Mouse (Mus musculus) intestine, embryonic 14.5 days (tissue): ENCODE data around the gene Ccdc85b. TPM values are rescaled to one million over a fixed set of nuclear protein-coding genes. Genes with fewer than 3 reads are reported as not detected.

Source experiments
- ATAC-seq: fragments of 200-750 bp; cut with Nextera tagmentation; replicated peaks from 2 replicates; pipeline ENCODE4 v1.8.0; 2017; ENCODE audit warnings: low read depth, moderate number of reproducible peaks, moderate TSS enrichment, moderate library complexity; ENCODE audit not compliant: low FRiP score, low TSS enrichment
- DNase-seq: peaks from one replicate; pipeline ENCODE4 v3.0.0-alpha.2; 2018; ENCODE audit warnings: low spot score
- H3K27ac ChIP-seq: fragments of 300-500 bp; sonication (generic); 2 replicates; pipeline ENCODE4 v1.5.1; 2014; ENCODE audit warnings: low read depth, mild to moderate bottlenecking, control low read depth
- H3K27me3 ChIP-seq: fragments of 300-500 bp; sonication (generic); replicated peaks from 2 replicates; pipeline ENCODE4 v1.6.1; 2014; ENCODE audit warnings: low read length, control low read depth; ENCODE audit not compliant: control insufficient read depth, insufficient read depth
- H3K36me3 ChIP-seq: fragments of 300-500 bp; sonication (generic); 2 replicates; pipeline ENCODE4 v1.6.1; 2014; ENCODE audit warnings: low read length, control low read depth; ENCODE audit not compliant: control insufficient read depth, insufficient read depth
- H3K4me1 ChIP-seq: fragments of 300-500 bp; sonication (generic); replicated peaks from 2 replicates; pipeline ENCODE4 v1.6.1; 2014; ENCODE audit warnings: low read length, control low read depth, mixed read lengths; ENCODE audit not compliant: control insufficient read depth, insufficient read depth
- H3K4me2 ChIP-seq: fragments of 300-500 bp; sonication (generic); 2 replicates; pipeline ENCODE4 v1.6.1; 2014; ENCODE audit warnings: low read length
- H3K4me3 ChIP-seq: fragments of 300-500 bp; sonication (generic); 2 replicates; pipeline ENCODE4 v1.5.1; 2014; ENCODE audit warnings: low read depth, low read length, control low read depth, mixed read lengths
- H3K9ac ChIP-seq: fragments of 300-500 bp; sonication (generic); 2 replicates; pipeline ENCODE4 v1.6.1; 2014; ENCODE audit warnings: mild to moderate bottlenecking, low read length
- H3K9me3 ChIP-seq: fragments of 300-500 bp; sonication (generic); 2 replicates; pipeline ENCODE4 v1.6.1; 2016; ENCODE audit warnings: low read length, control low read depth; ENCODE audit not compliant: control insufficient read depth
- WGBS: fragments of 180-500 bp; shearing (Covaris S2); extraction: QIAGEN DNeasy Blood & Tissue Kit; methylation state at CpG from one replicate; pipeline ENCODE4 v1.1.7; 2014; 5-methylcytosine and 5-hydroxymethylcytosine counted together
- polyA plus RNA-seq: library from polyadenylated mRNA; unstranded; fragments of >200 nt; fragmentation: Nextera tagmentation; extraction: Ambion mirVana; gene quantifications from 2 replicates; pipeline ENCODE4 v1.2.1, GENCODE M21; 2014

Ccdc85b gene
- polyA plus RNA-seq, 1 experiment from 2014 or later = 7.1 TPM

GRCm38 (mm10) chr19:5419630-5420029 is 38.1 kb downstream of the Ccdc85b start:
- H3K9me3 ChIP-seq = no peaks in the 10 kb centered on the region
- H3K27ac ChIP-seq = no peak overlapping the region
- no peak overlapping the region for H3K4me3 ChIP-seq
- ATAC-seq = no peak
- no peaks in the 10 kb centered on the region for H3K27me3 ChIP-seq
- no peak for DNase-seq
- H3K4me2 ChIP-seq = no peak overlapping the region
- peaks cover 7% of the 10 kb centered on the region for H3K4me1 ChIP-seq
- WGBS = 86% methylated on average over 9 of the region's 9 CpGs
- peaks cover 32% of the 10 kb centered on the region for H3K36me3 ChIP-seq
- no peak overlapping the region for H3K9ac ChIP-seq

- Histone ChIP-seq H3K9me3 (no peaks in the 10 kb centered on the region), H3K36me3 (peaks cover 32% of the 10 kb centered on the region), H3K27me3 (no peaks in the 10 kb centered on the region), H3K4me2 (no peak overlapping the region), H3K4me3 (no peak overlapping the region), H3K4me1 (peaks cover 7% of the 10 kb centered on the region), H3K27ac (no peak overlapping the region), H3K9ac (no peak overlapping the region)
- no peak for ATAC-seq
- 88% methylated on average over 8 of the region's 8 CpGs for WGBS
- no peak for DNase-seq
Observed at GRCm38 (mm10) chr19:5418750-5419466, 38.8 kb downstream of the Ccdc85b start.

- H3K4me1 ChIP-seq = no peaks in the 10 kb centered on the region
- H3K4me2 ChIP-seq = no peak overlapping the region
- ATAC-seq (no peak), DNase-seq (no peak)
- 68% methylated on average over 2 of the region's 2 CpGs for WGBS
- no peak overlapping the region for H3K9ac ChIP-seq
- no peaks in the 10 kb centered on the region for H3K36me3 ChIP-seq
- no peaks in the 10 kb centered on the region for H3K27me3 ChIP-seq
- H3K27ac ChIP-seq = no peak overlapping the region
- no peak overlapping the region for H3K4me3 ChIP-seq
- no peaks in the 10 kb centered on the region for H3K9me3 ChIP-seq
Observed at GRCm38 (mm10) chr19:5414534-5414957, 43.1 kb downstream of the Ccdc85b start.

- H3K27ac ChIP-seq = no peak overlapping the region
- no peaks in the 10 kb centered on the region for H3K4me1 ChIP-seq
- WGBS = 74% methylated on average over 4 of the region's 4 CpGs
- H3K9me3 ChIP-seq = no peaks in the 10 kb centered on the region
- no peak overlapping the region for H3K4me3 ChIP-seq
- no peaks in the 10 kb centered on the region for H3K36me3 ChIP-seq
- H3K4me2 ChIP-seq = no peak overlapping the region
- DNase-seq = no peak
- no peak overlapping the region for H3K9ac ChIP-seq
- ATAC-seq = no peak
- H3K27me3 ChIP-seq = no peaks in the 10 kb centered on the region
Observed at GRCm38 (mm10) chr19:5413840-5414239, 43.9 kb downstream of the Ccdc85b start.

DNA sequence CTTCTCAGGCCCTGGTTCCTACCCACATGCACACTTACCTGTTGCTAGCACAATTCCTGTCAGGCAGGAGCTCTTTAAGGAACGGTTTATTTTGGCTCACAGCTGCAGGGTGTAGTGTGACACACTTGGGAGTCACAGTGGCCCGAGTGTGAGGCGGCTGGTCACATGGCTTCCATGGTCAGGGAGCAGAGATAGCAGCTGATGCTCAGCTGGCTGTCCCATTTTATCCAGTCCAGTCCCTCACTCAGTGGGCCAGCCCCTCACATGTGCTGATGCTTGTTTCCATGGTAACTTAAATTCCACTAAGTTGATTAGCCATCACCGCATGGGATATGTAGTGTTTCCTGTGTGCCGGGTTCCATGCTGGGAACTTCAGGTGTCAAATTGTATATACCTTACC is 45.7 kb downstream of the Ccdc85b start:
- ATAC-seq = no peak
- H3K36me3 ChIP-seq = no peaks in the 10 kb centered on the region
- H3K4me1 ChIP-seq = 0 out of 2 replicates have a peak, but pooled peaks cover 9% of the 10 kb centered on the region
- H3K27me3 ChIP-seq = no peaks in the 10 kb centered on the region
- no peak overlapping the region for H3K27ac ChIP-seq
- no peak for DNase-seq
- no peaks in the 10 kb centered on the region for H3K9me3 ChIP-seq
- H3K4me2 ChIP-seq = no peak overlapping the region
- 67% methylated on average over 5 of the region's 5 CpGs for WGBS
- H3K9ac ChIP-seq = no peak overlapping the region
- H3K4me3 ChIP-seq = no peak overlapping the region

- no peak overlapping the region for H3K4me2 ChIP-seq
- H3K9me3 ChIP-seq = no peaks in the 10 kb centered on the region
- ATAC-seq (no peak), DNase-seq (no peak)
- 90% methylated on average over 5 of the region's 5 CpGs for whole genome bisulfite sequencing
- no peak overlapping the region for H3K27ac ChIP-seq
- H3K27me3 ChIP-seq = no peaks in the 10 kb centered on the region
- 0 out of 2 replicates have a peak, but pooled peaks cover 9% of the 10 kb centered on the region for H3K4me1 ChIP-seq
- no peak overlapping the region for H3K9ac ChIP-seq
- no peaks in the 10 kb centered on the region for H3K36me3 ChIP-seq
- no peak overlapping the region for H3K4me3 ChIP-seq
Observed at GRCm38 (mm10) chr19:5410641-5411040, 47.1 kb downstream of the Ccdc85b start.

GRCm38 (mm10) chr19:5409068-5409467 is 48.6 kb downstream of the Ccdc85b start:
- no peak for ATAC-seq

DNA sequence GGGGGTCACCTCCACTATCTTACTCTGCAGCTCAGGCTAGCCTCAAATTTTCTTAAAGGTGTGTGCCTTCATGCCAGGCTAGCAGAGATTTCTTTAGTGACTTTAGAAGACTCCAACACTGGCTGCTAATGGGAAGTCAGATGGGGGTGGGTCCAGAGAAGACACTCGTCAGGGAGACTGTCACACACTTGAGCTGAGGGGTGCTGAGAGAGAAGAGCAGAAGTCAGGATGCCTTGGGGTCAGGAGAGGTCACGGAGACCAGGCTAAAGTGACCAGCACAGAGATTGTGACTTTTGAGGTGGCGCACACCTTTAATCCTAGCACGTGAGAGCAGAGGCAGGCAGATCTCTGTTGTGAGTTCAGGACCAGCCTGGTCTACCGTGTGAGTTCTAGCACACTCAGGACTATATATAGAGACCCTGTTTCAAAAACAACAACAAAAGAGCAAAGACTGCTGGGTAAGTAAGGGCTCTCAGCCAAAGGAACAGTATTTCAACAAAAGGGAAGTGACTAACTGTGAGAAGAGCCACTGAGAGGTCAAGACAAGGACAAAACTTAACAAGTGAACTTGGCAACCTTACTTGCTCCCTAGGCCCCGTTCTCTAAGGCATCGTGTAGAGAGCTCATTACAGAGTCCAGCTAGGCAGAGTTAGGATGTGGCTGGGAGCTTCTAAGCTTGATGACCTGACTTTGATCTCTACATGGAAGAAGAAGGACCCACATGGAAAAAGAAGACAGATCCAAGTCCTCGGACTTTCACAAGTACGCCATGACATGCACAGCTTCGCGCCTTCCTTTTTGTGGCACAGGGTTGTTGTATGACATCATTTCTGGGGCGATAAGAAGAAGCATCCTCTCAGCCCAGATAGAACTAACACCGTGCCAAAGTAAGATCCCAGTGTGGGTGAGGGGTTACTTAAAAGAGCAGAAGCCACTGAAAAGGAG is 49.4 kb downstream of the Ccdc85b start:
- H3K4me1 ChIP-seq = 0 out of 2 replicates have a peak, but pooled peaks cover 9% of the 10 kb centered on the region
- H3K27ac ChIP-seq = no peak overlapping the region
- no peak overlapping the region for H3K4me3 ChIP-seq
- WGBS = 89% methylated on average over 13 of the region's 13 CpGs
- no peak overlapping the region for H3K9ac ChIP-seq
- no peak for ATAC-seq
- no peaks in the 10 kb centered on the region for H3K36me3 ChIP-seq
- DNase-seq = no peak
- H3K27me3 ChIP-seq = no peaks in the 10 kb centered on the region
- H3K9me3 ChIP-seq = no peaks in the 10 kb centered on the region
- H3K4me2 ChIP-seq = peak overlapping the region; percentile 58

More at GRCm38 (mm10) chr19:5409068-5409467, 48.6 kb downstream of the Ccdc85b start:
- Histone ChIP-seq H3K9me3 (no peaks in the 10 kb centered on the region), H3K9ac (no peak overlapping the region), H3K4me3 (no peak overlapping the region), H3K27me3 (no peaks in the 10 kb centered on the region), H3K36me3 (no peaks in the 10 kb centered on the region), H3K4me2 (no peak overlapping the region), H3K4me1 (0 out of 2 replicates have a peak, but pooled peaks cover 9% of the 10 kb centered on the region), H3K27ac (no peak overlapping the region)
- DNase-seq = no peak
- WGBS = 76% methylated on average over 5 of the region's 5 CpGs
